Mouse (Mus musculus): ENCODE results near the gene Cd5l.

GRCm38 (mm10) chr3:87409196-87409935, 51.7 kb downstream of the Cd5l start:
- no peak for TF ChIP-seq POLR2A (IDR thresholded peaks at IDR 0.05; ENCODE audit: control insufficient read depth, extremely low read depth, insufficient read depth, low read length, poor library complexity)
- TF ChIP-seq CTCF (IDR thresholded peaks at IDR 0.05; ENCODE audit: borderline replicate concordance, control insufficient read depth, extremely low read depth, insufficient read depth, low read length, poor library complexity): no peak
